Mouse (Mus musculus) adrenal gland, adult 2 months (tissue): Measurements from ENCODE around the gene Cdk14. TPM values are rescaled to one million over a fixed set of nuclear protein-coding genes. Genes with fewer than 3 reads are reported as not detected.

Experiments used
- DNase-seq: peaks from one replicate; pipeline ENCODE4 v3.0.0; 2021
- polyA plus RNA-seq: library from polyadenylated mRNA; depleted of rRNA; stranded (reverse); fragments of >200 nt; gene quantifications from 2 replicates; pipeline ENCODE4 v1.2.3, GENCODE M21; 2012
- total RNA-seq, 2 experiments: library from RNA; stranded (reverse); gene quantifications; 2 replicates each; pipeline ENCODE4 v1.2.3; 2021

The Cdk14 gene
- total and polyA plus RNA-seq, 3 experiments = 0.74 to 12.3 (median 11.4) TPM

DNA sequence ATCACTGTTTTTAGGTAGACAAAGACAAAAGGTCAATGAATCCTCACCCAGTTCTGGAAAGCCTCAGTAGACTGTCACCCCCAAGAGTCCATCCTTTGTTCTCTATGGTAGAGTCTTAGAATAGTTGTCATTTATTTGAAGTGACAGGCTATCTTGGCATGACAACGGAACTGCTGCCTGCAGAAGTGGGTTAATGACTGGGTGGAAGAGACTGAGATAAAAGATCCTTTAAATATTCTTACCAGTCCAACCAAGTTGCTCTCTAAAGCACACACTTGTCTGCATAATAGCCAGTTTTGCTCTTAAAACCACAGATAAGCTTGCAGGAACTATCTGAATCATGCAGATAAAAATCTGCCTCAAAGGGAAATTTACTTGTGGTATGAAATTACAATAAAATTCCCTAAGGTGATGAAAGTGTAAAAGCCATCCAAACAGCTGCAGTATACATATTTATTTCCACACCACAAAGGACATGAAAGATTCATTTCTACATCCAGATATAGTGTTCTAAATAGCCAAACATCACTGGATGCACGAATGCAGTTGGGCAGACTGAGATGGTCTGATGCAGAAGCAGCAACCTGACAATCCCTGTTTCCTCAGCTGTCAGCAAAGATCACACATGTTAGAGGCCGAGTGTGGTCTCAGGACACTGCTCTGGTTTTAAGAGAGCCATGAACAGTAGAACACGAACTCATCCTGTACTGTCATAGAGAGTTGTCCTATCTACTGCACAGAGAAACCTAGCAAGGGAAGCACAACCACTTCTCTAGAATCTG, 363.8 kb downstream of the Cdk14 start:
- no peak for DNase-seq

DNA sequence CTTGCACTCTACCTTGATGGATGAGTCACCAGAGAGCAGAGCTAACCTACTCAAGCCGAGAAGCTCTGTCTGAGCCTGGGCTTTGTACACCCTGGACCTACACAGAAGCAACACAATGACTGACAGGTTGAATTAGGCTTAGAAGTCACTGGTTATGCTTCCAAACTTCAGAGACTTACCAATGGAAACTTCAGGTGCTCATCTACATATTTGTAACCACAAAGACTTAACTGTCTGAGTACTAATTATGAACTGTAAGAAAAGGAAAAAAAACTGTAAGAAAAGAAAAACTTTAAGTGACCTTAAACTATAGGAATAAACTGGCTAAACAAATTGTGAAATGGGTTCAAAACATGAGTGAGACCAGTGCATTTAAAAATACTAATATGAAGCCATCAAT, 364.6 kb downstream of the Cdk14 start:
- DNase-seq = no peak

DNA sequence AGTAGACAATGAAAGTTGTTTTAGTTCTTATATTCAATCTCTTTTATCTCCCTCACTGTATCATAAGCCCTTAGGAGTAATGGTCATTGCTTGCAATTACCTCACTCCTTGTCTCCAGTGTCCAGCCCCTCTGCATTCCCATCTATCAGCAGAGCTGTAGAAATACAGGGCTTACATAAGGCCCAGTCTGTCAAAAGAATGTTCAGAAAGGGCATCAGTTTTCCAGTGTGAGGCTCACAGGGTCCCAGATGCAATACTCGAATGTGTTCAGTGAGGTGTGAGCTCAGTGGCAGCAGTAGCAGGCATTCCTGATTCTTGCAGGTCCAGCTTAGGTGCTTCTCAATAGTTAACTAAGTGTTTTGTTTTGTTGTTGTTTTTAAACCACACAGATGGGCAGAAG, 365.8 kb downstream of the Cdk14 start:
- DNase-seq = no peak

DNA sequence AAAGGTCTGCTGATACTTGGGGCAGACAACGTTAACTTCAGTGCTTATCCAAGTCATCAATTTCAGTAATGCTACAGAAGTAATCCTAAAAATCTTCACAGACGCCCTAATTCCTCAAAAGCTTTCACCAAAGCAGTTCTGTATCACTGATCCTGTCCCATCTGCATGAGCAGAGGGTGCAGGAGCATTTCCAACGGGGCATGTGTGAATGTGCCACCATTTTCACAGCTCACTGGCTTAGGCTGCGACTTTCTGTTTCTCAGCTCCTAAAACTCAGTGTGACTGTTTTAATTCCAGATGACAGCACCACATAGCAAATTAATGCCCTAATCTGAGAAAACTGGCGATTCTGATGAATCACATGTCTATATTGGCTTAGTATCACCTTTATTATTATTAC, 375.8 kb downstream of the Cdk14 start:
- no peak for DNase-seq

DNA sequence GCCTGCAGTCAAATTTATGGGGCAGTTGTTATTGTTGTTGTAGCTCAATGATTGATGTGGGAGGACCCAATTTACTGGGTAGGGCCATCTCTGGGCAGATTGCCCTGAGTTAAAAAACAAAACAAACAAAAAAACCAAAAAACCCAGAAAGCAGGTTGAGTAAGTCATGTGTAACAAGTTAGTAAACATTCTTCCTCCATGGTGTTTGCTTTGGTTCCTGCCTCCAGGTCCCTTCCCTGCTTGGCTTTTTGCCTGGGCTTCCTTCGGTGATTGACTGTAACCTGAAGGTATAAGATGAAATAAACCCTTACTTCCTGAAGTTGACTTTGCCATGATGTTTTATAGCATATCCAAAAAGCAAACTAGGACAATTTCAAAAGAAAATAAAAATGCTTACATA, 377.4 kb downstream of the Cdk14 start:
- DNase-seq = no peak

DNA sequence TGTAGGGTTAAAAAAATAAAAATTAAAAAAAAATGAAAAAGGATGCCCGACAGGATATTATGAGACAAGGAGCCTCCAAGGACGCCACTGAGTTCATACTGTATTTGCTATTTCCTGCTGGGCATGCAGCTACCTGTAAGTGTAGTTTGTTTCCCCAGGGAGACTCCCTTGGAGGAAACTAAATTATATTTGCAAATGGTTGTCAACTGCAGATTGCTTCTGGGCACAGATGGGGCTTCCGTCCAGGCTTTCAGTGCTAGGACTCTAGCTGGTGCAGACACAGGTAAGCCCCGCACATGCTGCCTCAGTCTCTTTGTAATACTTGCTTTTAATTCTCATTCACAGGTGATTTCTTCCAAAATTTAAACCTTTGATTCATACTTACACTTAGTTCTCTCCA, 378.6 kb downstream of the Cdk14 start:
- no peak for DNase-seq

DNA sequence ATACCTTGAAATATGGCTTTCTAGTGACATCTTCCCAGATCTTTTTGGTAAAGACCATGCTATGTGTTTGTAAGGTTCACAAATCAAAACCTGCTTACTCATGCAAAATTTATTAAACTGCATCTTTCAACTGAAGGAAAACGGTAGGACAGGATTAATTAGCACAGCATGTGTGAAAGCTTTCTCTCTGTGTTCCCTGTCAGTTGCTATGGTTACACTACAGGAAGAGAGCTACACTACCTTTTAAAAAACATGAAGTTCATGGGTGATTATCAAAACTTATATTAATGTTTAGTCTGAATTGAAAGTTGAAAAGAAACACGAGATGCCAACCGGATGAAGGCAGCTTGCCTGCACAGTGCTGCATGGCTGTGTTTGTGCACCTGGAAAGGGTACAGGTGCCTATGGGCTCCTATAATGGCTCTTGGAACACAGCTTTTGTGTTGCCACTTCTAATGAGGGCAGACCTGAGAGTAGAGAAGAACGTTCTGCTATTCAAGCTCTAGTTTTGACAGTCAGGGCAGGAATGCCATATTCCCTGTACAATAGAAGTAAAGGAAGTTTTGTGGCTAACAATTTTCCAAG, 380.3 kb downstream of the Cdk14 start:
- DNase-seq = no peak

DNA sequence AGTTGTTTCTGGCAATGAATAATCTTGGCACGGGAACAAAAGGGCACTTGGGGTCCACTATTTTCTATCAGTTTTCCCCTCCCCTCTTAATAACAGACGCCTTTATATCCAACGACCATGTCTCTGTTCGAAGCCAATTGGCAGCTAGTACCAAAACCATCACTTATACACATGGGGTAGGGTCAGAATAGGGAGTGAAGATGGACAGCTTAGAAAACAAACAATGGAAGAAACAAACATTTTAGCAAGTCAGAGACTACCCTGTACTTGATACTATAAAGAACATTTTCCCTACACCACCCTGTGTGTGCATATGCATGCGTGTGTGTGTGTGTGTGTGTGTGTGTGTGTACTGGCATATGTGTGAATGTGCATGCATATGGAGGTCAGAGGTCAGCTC, 386.7 kb downstream of the Cdk14 start:
- DNase-seq = no peak

DNA sequence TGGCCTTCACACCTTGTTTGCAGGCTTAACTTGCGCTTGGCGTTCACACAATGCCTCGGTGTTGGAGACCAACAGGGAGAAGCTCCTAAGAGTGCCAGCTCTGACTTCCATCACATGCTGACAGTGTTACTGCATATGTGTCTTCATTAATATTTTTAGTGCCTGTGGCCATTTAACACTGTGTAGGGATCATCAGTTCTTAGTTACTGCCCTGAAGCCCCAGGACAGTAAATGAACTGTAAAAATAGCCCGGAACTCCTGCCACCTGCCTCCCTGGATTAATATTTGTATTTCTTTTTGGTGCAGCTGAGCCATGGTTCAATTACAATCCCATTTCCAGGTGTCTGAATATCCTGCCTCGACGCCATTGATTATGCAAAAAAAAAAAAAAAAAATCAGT, 387.3 kb downstream of the Cdk14 start:
- DNase-seq = no peak

DNA sequence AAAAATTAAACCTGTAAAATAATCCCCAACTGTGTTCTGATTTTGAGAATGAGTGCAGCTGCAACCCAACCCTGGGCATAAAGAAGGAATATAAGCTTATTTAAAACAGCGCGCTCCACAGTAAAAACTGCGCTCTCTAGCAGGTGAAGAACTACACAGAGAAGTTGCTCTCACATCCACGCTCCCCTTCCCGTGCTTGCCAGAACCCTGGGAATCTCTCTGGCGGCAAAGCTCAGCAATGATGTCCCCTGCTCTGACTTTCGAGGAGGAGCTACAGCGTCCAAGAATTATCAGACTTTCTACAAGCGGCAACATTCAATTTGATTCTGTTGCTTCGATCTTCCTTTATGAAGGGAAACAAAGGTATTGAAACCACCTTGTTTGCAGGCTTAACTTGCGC, 387.7 kb downstream of the Cdk14 start:
- DNase-seq = no peak

DNA sequence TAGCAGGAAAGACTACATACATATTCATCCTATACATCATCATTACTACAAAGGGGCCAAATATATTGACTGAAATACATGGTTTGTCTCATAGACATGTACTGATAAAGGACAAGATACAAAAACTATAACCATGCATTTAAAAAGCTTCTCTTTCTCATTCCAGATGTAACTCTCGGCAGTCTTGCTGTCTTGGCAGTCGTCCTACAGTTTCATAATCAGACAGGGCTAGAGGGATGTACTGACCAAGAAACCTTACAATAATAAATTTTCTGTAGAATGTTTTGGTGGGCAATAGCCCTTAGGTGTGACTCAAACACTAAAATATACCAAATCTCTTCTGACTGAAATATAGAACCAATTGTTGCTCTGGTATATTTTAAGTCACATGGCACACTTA, 389.7 kb downstream of the Cdk14 start:
- no peak for DNase-seq

DNA sequence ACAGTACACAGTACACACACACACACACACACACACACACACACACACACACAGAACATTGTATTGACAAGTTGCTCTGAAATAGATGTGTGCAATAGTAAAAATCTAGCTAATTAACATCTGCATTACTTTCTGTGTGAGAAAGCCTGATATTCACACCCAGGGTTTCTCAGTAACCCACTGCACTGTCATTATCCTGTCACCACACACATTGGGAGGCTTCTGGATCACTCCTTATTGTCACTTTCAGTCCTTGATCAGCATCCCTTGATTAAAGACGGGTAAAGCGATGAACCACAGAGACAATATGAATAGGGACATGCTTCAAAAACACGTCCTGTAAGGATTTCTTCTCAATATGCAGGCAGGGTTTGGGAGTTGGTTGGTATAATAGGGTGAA, 401.2 kb downstream of the Cdk14 start:
- DNase-seq = no peak

DNA sequence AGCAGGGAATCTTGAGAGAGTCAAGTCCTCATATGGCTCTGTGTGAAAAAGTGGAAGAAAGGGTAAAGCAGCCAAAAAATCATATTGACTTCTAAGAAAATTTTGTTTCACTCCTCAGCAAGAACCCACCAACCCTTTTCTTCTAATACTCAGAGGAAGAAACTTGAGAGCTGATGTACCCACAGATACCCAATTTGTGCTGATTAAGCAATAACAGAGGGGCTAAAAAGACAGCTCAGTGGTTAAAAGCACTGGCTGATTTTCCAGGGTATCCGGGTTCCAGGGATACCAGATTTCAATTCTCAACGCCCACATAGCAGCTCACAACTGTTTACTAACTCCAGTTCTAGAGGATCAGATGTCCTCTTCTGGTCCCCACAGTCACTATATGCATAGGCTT, 401.9 kb downstream of the Cdk14 start:
- no peak for DNase-seq

DNA sequence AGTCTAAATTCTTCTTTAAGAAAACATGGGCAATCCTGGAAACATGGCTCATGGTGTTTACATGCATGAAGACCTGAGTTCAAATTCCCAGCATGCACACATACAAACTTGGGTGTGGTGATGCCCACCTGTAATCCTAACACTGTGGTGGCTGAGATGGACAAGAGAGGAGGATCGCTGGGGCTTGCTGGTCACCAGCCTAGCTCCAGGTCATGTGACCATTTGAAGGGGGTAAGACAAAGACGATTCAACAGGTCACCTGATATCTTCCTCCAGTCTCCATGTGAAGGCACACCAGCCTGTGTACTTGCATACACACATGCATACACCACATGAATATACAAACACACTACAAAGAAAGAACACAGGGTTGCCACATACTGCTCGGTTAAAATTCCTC, 406.3 kb downstream of the Cdk14 start:
- DNase-seq = no peak

DNA sequence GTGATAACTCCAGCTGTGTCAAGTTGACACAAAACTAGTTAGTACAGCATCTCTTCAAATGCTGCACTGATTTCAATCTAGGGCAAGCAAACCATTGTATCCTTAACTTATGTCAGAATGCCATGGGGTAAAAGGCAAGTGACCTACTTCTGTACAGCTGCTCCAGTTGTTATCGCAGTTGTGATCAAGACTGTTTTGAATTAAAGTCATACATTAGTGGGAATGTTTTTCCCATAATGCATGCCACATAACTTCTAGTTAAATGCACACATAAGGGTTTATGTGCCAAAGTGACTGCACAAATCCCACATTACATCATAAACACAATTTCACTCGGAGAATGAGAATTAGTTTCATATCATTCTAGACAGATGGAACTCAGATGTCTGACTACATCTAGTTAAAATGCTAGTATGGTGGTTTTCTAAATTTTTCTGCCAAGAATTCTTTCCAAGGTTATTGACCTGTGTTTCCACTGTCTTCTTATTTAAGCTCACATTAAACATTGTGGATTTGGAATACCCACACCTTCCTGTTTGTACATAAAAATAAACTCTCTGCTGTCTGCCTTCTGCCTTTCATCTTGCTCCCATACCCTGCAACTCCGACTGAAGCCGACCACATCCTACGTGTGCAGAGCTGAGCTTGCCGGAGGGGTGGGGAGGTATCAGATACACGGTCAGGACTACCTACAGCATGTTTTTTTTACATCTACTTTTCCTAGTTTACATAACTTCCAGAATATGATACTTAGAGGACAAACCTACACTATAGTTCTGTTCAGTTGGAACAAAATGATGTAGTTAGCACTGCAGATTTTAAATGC, 407.4 kb downstream of the Cdk14 start:
- no peak for DNase-seq

DNA sequence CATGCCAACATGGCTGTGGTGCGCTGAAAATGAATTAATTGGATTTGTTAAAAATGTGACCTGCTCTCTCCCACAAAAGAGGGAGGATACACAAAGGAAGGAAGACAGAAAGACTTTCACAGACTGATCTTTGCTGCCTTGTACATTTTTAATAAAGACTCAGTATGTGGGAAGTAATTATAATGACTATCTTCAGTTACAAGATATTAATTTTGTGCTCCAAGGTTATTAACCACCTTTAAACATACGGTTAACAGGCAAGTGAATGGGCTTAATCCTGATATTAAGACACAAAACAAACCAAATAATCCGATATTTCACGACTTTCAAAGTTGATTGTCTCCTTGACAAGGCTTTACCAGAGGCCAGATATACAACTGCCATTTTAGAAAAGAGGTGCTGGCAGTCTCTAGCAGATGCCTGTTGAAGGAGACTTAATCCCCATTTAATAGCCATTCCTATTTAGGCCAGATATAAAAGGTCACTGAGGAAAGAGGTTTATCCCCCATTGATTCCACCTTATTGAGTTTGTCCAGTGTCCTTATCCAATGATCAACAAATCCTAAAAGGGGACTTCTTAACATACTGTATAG, 411.9 kb downstream of the Cdk14 start:
- no peak for DNase-seq

DNA sequence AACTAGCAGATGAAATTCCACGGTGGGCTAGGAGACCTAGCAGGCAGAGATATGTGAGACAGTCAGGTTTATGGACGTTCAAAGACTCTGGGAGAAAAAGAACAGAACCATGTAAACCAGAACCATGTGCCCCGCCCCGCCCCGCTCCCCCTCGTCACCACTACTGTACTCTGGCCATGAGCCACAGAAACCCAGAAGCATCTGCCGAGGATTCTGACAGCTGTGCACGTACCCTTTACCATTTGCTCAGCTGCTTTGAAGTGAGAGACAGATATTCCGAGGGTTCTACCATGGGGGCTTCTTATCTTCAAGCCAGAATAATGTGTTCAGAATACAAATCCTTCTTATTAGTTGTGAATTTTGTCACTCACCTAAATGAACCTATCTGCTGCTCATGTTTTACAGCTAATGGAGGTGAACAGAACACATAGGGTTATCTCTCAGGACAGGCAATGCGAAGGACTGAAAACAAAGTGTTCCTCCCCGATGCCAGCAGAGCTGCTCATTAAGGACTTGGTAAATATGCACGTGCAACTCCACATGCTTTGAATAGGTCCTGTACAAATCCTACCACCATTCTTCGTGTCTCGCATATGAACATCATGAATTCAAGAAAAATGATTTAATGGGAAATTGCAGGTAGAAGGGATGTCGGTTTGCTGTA, 412.5 kb downstream of the Cdk14 start:
- no peak for DNase-seq

DNA sequence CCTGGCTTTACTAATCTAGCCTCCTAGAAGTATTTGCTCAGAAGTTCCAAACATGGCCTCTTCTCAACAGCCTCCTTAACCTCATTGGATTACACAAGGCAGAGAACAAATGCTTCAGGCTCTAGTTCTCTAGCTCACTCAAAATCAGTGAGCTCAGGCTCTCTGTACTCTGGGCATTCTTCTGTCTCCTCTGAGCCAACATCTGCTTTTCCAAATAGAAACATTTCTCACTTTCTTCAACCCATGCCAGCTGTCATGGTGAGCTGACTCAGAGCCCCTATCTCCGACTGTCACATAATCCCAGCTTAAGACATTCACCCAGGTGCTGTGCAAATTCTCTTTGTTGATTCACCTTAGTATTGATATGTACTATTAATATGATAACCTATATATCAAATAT, 414.5 kb downstream of the Cdk14 start:
- DNase-seq = no peak

DNA sequence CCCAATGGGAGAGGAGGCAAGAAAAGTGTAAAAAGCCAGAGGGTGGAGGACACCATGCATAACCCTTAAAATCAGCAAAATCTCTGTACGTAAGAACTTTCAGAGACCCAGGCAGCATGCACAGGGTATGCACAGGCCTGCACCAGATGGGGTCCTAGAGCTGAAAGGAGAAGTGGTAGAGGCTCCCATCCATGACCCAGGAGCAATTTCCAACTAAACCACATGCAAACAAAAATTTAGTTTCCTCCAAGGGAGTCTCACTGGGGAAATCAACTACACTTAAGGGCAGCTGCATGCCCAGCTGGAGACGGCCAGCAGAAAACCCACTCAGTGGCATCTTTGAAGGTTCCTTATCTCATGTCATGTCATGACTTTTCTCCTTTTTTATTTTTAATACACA, 415.4 kb downstream of the Cdk14 start:
- no peak for DNase-seq

DNA sequence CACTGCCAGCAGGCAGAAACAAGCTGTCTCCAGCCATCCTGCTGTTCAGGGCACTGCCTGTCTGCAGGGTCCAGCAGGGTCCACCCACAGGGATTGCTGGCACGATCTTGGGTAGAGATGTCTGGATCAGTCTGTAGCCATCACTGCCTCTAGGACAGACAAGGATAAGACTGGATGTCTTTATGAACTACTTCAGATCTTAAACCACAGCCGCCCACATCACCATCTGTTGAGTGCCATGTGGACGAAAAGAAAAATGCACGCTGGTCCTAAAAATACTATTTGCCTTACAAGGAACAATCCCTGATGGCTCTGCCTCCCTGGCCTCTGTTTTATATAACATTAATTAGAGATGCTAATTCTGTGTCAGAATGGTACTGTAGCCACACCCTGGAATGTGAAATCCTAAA, 426.9 kb downstream of the Cdk14 start:
- no peak for DNase-seq

DNA sequence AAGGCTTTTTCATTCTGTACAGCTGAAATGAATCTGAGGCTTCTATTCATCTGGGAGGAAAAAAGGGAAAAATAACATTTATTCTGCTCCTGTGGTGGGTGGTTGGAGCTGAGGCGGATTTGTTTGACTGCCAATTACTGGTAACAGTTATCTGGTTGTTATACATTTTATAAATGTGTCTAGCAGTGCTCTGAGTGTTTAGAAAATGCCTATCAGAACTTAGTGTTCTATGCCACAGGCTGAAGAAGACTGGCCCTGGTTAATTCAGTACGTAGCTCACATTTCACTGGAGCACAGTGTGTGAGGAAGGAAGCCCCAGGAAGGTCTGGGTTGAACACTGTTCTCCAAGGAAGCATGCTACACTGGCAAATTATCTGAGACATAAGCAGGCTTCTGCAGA, 429.1 kb downstream of the Cdk14 start:
- DNase-seq = no peak

DNA sequence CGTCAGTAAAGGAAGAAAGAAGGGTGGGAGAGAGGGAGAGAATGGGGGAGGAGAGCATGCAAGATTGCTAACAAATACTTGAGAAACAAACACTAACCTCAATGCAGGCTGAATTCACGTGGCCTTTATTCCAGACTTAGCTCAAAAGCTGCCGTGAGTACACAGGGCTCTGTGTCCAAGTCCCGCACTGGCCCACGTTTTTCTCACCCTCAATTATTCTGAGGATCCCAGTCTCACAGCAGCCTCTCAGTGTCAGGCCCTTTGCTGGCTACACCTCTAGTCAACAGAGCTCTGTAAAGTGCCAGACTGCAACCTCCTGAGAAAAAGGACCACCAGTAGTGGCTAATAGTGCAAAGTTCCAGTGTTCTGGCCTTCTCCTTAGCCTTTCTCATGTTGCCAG, 429.9 kb downstream of the Cdk14 start:
- DNase-seq = no peak
